Mouse (Mus musculus) induced T-regulatory cell, adult 2 months (primary cell): ENCODE measurements around the gene Peli2.

Experiments
- DNase-seq: peaks from one replicate; pipeline ENCODE4 v3.0.0-alpha.2; 2012; ENCODE audit warnings: low read depth

Peli2 gene

GRCm38 (mm10) chr14:48224203-48224602 is 103.6 kb downstream of the Peli2 start:
- no peak for DNase-seq

- DNase-seq: no peak
Measured at GRCm38 (mm10) chr14:48224861-48225300, 104.3 kb downstream of the Peli2 start.

- peak; percentile 21 for DNase-seq
Measured at GRCm38 (mm10) chr14:48225810-48226446, 105.3 kb downstream of the Peli2 start.

GRCm38 (mm10) chr14:48226759-48227158 is 106.1 kb downstream of the Peli2 start:
- DNase-seq: no peak

GRCm38 (mm10) chr14:48234785-48235519 is 114.3 kb downstream of the Peli2 start:
- DNase-seq: no peak

GRCm38 (mm10) chr14:48241335-48241734 is 120.7 kb downstream of the Peli2 start:
- DNase-seq: no peak

GRCm38 (mm10) chr14:48246236-48246635 is 125.6 kb downstream of the Peli2 start:
- DNase-seq: no peak

- no peak for DNase-seq
Measured at GRCm38 (mm10) chr14:48246963-48247362, 126.3 kb downstream of the Peli2 start.

- DNase-seq: no peak
Measured at GRCm38 (mm10) chr14:48249459-48249858, 128.8 kb downstream of the Peli2 start.

GRCm38 (mm10) chr14:48249909-48250308 is 129.3 kb downstream of the Peli2 start:
- DNase-seq: no peak

- no peak for DNase-seq
Measured at GRCm38 (mm10) chr14:48251381-48251979, 130.9 kb downstream of the Peli2 start.

GRCm38 (mm10) chr14:48253183-48253582 is 132.6 kb downstream of the Peli2 start:
- DNase-seq: no peak

- no peak for DNase-seq
Measured at GRCm38 (mm10) chr14:48254696-48255095, 134.1 kb downstream of the Peli2 start.

GRCm38 (mm10) chr14:48255290-48255689 is 134.7 kb downstream of the Peli2 start:
- DNase-seq: no peak

- no peak for DNase-seq
Measured at GRCm38 (mm10) chr14:48257759-48258158, 137.1 kb downstream of the Peli2 start.

- peak; percentile 9 for DNase-seq
Measured at GRCm38 (mm10) chr14:48258696-48259366, 138.2 kb downstream of the Peli2 start.

GRCm38 (mm10) chr14:48263146-48263545 is 142.5 kb downstream of the Peli2 start:
- no peak for DNase-seq

GRCm38 (mm10) chr14:48266710-48267109 is 146.1 kb downstream of the Peli2 start:
- DNase-seq: no peak

- DNase-seq: no peak
Measured at GRCm38 (mm10) chr14:48278291-48278690, 157.7 kb downstream of the Peli2 start.

- DNase-seq: no peak
Measured at GRCm38 (mm10) chr14:48286949-48287348, 166.3 kb downstream of the Peli2 start.

- DNase-seq: no peak
Measured at GRCm38 (mm10) chr14:48287581-48287980, 167.0 kb downstream of the Peli2 start.

- no peak for DNase-seq
Measured at GRCm38 (mm10) chr14:48288600-48288999, 168.0 kb downstream of the Peli2 start.
